Mouse (Mus musculus): ENCODE measurements around the gene Prr13.

DNA sequence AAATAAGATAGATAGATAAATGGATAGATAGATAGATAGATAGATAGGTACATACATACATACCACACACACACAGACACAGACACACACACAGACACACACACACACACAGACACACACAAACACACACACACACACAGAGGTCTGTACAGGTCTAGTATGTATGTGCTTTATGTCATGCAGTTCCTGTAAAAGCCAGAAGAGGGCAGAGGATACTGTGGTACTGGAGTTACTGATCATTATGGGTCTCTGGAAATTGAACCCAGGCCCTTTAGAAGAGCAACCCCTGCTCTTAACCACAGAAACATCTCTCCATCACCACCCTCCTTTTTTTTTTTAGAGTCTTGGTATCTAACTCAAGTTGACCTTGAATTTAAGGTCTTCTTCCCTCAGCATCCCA lies 4.8 kb downstream of the Prr13 start:
- TF ChIP-seq CTCF (IDR thresholded peaks at IDR 0.05; ENCODE audit: low read depth, low read length) (peak; percentile 21; the same call in 1 of the 2 replicates), POLR2A (IDR thresholded peaks at IDR 0.05; ENCODE audit: extremely low read depth, insufficient read depth, low read length) (no peak)
